Mouse (Mus musculus) hindlimb bud, embryonic 11.5 days (tissue): ENCODE results near the gene Actr3.
"Not testable (repeated sequence)": the region's sequence is repeated elsewhere in the genome, so short reads cannot be mapped to it uniquely, and the experiment has no call there.

Experiments used
- DNase-seq: peaks from one replicate; pipeline ENCODE4 v3.0.0-alpha.2; 2012; ENCODE audit warnings: low read depth, low spot score; ENCODE audit errors: extremely low spot score

Actr3 gene

DNA sequence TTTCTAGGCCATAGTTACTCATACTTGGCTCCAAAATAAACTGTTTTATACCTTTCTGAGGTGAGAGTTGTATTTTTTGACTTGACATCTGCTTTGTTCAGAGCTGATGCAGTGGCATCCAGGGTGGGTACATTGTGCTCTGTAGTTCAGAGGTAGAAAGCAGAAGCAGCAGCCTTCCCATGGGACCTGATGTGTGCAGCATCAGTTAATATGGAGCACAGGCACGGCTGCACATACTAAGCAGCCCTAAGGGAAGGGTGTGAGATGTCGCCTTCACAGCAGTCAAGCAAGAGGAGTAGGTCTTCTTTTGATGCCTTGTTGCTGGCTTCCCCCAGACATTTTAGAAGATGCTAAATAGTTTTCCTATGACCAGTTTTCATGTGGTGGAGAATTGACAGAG, 3.3 kb upstream of the Actr3 start:
- DNase-seq, result no peak

DNA sequence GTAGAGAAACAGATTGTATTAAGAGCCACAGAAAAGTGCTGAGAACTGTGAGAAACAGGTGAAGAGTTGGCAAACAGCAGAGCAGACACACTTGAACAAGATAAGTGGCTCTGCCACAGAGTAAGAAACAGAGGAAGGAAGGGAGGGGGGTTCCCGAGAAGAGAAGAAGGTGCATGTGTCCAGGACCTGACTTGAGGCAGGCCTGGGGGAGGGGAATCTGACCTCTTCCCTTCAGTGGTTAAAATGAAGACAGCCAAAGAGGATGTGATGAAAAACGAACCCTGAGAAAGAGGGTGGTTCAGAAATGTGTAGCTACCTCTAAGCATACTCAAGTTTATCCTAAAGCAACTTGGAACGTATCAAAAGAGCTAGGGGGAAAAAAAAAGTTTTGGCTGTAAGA, 2.4 kb upstream of the Actr3 start:
- no peak for DNase-seq

DNA sequence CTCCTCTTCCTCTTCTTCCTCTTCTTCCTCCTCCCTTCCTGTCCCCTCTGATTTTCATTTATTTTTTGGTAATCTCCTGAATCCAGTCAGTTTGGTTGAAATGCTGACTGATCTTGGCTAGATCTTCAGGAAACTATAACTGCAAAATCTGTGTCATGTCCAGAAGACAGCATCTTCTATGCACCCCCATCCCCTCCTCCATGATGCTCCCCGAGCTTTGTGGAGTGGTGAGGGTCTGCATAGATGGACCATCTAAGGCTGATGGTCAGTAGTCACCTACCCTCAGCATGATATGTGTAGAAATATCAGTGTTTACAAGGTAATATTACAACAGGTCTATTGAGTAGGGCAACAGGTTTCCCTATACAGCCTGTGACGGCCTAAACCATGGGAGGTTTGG, 1.6 kb upstream of the Actr3 start:
- no peak for DNase-seq

DNA sequence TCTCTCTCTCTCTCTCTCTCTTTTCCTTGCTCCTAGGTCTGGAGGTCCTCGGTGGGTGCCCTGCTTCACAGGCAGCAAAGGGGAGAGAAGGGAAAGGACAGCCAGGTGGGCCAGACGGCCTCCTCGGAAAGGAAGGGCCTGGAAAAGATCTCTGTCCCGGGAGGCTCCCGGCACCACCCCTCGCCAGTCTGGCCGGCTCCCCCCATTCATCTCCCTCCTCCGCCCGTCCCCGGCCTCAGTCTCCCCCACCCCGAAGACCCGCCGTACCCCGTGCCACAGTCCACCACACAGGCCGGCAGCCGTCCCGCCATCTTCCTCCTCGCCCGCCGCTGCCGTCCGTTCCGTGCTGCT, 534 bp downstream of the Actr3 start:
- no peak for DNase-seq

- DNase-seq, result peak; percentile 5
Observed at GRCm38 (mm10) chr1:125434485-125435001, 984 bp downstream of the Actr3 start.

DNA sequence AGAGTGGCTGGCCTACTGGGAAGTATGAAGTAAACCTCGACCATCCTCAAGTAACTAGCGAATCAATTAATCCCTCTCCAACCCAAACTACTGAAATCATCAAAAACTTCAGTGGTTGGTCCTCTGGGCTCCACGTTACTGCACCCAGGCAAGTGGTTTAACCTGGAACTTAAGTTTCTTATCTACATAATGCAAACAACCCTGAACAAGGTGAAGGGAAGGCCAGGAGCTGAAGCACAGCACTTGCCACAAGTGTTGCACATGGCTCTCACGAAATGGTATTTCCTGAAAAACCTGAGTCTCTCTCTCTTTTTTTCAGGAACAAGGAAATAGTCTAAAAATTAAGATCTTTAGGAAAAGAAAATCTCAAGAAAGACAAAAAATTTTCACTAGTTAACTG, 4.2 kb downstream of the Actr3 start:
- no peak for DNase-seq

DNA sequence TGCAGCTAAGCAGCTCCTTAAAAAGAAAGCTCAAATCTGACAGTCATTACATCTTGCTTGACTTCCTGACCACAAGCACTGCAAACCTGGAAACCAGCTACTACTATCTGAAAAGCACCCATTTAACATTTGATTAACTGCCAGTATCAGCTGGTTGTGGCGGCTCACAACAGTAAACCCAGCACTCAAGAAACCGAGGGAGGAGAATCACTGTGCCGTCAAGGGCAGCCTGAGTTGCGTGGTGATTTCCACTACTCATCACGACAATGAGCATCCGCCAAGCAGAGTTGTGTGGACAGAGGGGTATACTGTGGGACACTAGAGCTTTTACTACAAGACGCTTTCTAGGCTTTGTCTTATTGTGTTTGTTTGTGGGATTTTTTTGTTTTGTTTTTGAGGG, 4.8 kb downstream of the Actr3 start:
- DNase-seq, result no peak

DNA sequence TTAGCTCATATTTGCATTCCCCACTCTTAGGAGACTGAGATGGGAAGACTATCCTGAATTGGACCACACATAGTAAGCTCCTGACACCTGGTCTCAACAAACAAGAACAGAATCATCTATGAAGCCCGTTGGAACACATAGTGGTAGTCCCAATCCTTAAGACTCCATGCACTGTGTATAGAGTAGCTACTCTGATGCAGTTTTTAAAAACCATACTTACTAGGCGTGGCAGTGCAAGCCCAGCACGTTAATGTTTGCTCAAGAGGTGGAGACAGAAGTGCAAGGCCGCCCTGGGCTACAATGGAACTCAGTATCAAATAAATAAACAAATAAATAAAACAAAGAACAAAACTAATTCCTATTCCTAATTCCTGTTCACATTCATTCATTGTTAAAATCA, 5.5 kb downstream of the Actr3 start:
- DNase-seq, result no peak

DNA sequence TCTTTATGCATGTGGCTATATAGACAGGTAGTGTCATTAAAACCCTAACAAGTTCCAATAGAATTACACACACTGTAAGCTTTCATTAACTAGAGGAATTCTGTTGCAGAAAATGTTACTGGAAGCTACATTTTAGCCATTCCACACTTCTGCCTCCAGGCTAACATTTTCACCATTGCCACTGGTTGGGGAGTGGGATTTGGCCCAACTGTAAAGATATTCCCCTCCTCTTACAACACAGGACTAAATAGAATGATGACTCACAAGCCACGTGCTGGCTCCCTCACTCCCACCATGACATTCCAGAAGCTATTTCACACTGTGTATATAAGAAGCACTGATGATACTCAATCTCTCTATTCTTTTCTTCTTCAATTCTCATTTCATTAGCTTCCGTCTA, 7.2 kb downstream of the Actr3 start:
- DNase-seq, result no peak

DNA sequence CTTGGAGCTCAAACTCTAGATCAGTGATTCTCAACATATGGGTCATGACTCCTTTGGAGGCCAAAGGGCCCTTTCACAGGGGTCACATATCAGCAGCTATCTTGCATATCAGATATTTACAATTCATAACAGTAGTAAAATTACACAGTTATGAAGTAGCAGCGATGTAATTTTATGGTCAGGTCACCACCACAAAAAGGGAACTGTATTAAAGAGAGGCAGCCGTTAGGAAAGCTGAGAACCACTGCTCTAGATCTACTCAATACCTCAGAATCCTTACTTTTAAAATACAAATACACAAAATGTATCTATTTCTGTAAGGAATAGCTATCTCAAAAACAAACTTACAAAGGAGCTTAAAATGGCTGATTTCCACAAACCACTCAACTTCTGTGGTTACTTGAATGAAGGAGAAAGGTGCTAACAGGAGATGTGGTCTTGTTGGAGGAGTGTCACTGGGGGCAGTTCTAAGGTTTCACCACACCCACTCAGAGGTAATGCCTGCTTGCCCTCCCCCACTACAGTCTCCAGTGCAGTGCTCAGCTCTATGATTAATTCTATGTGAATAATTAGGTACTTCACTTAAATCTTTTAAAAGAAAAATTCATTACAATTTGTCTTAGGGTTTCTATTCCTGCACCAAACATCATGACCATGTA, 9.0 kb downstream of the Actr3 start:
- no peak for DNase-seq

GRCm38 (mm10) chr1:125419906-125420305, 15.6 kb downstream of the Actr3 start:
- DNase-seq, result no peak

DNA sequence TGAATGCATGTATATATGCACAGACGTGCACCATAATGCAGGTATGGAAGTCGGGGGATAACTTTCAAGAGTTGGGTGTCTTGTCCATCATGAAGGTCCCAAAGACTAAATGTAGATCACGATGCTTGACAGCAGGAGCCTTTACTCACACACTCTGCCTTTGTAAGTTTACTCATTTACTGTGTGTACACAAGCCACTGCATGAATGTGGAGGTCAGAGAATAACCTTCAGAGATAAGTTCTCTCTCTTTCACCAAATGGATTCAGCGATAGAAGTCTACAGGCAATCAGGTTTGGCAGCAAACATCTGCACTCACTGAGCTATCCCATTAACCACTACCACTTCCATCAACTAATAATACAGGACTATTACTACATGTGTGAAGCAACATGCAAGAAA, 16.8 kb downstream of the Actr3 start:
- DNase-seq, result no peak

DNA sequence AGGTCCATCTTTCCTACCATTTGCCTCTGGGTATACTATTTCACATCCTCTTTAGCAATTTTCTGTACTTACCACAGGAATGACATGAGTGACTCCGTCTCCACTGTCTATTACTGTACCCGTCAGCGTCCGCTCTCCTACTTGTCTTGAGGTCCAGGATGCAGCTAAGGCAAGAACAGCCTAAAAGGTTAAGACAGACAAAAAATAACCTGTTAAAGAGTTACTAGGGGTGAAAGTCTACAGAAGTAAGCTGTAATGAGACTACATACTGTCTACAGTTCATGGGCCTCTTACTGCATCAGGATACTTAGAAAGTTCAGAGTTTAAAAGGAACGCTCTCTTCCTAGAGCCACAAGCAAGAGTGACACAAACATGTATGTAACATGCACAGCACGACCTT, 28.3 kb downstream of the Actr3 start:
- no peak for DNase-seq

DNA sequence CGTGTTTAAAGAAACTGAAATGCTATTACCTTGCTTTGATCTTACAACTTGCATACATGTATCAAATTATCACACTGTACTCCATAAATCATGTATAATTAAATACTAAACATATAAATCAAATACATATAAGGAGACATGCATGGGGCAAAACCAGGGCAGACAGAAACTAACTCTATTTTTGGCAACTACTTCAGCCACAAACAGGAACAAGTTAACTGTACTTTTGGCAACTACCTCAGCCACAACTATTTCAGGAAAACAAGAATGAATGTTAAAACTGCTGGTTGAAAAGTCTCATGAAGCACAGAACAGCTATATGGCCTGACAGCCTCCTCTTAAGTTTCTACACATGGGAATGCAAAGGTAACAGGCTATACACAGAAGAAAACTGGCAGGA, 40.1 kb downstream of the Actr3 start:
- DNase-seq, result no peak

- DNase-seq, result not testable (repeated sequence)
Observed at GRCm38 (mm10) chr1:125393324-125393723, 42.2 kb downstream of the Actr3 start.

GRCm38 (mm10) chr1:125390065-125390754, 45.3 kb downstream of the Actr3 start:
- not testable (repeated sequence) for DNase-seq

DNA sequence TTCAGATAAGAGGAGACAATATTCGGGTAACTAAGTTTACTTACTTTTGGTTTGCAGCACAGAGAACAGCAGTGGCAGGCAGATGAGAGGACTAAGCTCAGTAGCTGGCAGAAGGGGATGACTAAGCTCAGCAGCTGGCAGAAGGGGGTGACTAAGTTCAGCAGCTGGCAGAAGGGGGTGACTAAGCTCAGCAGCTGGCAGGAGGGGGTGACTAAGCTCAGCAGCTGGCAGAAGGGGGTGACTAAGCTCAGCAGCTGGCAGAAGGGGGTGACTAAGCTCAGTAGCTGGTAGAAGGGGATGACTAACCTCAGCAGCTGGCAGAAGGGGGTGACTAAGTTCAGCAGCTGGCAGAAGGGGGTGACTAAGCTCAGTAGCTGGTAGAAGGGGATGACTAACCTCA, 45.9 kb downstream of the Actr3 start:
- not testable (repeated sequence) for DNase-seq

- DNase-seq, result no peak
Observed at GRCm38 (mm10) chr1:125388370-125388769, 47.2 kb downstream of the Actr3 start.

DNA sequence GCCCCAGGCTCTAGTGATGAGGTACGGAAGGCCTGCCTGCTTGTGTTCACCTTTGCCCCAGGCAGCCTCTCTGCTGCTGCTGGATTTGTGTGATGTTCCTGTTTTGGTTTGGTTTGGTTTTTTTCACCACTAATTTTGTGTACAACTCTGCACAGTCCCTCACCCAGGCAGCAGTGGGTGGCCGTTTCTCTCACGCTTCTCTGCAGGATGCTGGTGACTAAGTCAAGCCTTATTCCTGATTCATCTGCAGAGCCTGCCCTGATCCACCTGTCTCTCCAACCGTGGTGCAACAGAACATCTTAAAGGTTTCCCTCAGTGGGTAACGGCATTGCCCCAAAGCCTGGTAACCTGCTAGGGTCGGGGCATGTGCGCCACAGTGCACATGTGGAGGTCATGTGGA, 49.3 kb downstream of the Actr3 start:
- DNase-seq, result no peak

DNA sequence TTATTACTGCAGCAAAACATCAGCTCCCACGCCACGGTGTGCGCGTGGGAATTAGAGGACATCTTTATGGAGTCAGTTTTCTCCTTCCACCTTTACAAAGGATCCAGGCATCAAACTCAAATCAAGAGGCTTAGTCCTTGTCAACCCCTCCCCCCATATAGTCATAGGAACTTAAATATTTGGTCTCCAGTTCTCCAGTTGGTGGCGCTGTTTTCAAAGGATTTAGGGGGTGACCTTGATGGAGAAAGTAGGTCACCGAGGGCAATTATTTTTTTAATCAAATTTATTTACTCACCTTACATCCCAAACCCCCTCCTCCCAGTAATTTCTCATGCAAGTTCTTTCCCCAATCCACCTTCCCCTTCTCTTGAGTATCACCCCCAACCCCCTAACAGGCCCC, 52.9 kb downstream of the Actr3 start:
- no peak for DNase-seq

DNA sequence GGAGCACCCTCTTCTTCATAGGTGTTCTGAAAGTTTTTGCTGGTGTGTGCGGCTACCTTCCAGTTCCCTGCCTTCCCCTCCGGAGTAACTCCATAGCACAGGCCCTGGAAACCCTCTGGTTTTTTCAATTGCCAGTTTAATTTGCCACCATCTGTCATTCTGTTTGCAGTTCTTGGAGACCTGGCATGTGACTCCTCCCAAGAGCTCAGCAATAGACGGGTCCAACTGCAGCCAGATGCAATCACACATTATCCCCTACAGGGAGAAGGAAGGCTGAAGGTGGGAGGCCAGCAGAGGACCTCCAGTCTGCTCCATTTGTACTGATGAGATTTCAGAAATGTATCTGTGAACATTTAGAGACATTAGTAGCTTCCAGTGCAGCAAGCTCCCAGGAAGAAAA, 56.6 kb downstream of the Actr3 start:
- DNase-seq, result no peak

DNA sequence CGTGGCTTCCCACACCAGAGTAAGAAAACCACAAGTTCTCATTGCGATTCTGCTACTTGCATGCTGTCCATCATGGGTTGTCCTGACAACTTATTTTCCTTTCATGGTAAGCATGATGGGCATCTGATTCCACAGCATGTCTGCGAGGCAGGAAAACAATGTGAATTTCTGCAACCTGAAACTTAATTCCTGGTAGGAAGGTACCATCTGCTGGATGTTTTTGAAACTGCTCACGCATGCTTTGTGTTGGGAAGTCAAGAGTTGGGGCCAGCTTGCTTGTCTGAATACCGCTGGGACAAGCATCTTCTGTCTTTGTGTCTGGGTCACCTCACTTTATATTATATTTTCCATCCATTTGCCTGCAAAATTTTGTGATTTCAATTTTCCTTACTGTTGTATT, 62.7 kb downstream of the Actr3 start:
- no peak for DNase-seq

DNA sequence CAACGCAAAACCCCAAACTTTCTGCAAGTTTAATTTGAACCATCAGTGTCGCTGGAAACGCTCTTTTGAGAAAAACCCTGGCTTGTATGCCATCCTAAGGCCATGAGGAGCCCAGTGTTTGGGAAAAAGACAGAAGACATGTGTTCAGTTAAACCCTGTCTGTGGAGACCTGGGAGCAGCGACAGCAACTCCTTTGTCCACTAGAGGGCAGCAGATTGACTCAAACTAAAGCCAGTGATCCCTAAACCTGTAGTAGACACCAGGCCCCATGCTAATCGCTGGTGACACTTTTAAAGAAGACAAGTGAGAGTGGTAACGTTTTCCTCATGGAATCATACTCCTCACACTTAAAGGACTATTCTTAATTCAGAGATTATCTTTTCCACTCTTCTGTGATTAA, 64.7 kb downstream of the Actr3 start:
- DNase-seq, result peak; percentile 67
